Mouse (Mus musculus): ENCODE data around the gene Smarca2. TPM values are rescaled to one million over a fixed set of nuclear protein-coding genes. Genes with fewer than 3 reads are reported as not detected.

Gene Smarca2
- total and polyA plus RNA-seq, 3 experiments = 20.1 to 66.4 (median 31.4) TPM

DNA sequence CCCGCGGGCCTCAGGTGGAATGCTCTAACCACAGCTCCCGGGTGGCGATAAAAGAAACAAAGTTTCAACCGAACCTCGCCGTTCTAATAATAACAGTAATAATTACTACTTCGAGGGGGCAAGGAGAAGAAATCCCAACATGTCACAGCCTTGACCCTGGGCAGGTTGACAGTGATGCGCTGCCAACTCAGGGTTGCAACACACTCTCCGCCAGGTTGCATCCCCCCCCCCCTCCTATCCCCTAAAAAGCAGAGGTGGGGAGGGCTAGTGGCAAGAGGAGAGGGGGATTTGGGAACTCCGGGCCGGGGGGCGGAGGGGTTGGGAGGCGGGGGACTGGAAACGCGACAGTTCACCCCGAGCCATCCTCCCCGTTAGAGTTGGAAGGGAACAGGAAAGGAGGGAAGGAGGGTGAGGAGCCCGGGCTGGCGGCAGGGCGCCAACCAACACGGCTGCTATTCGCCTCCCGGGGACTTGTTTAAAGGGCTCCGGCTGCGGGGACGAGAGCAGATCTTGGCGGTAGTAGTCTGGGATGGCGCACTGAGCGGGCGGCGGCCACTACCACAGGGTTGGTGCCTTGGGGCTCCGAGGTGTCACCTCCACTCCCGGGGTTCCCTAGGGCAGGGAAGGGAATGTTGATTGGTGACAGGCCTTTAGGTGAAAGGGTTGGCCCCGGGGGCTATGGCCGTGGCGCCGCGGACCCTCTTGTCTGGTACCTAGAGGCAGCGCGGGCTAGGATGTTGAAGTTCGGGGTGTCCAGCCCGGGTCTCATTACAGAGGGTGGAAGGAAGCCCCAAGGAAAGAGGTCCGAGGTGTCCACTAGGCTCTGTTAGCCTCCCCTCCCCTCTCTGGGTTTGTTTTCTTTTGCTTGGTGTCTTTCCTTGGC lies 829 bp downstream of the Smarca2 start:
- peak; percentile 8 for DNase-seq (ENCODE audit: low spot score)
- Histone ChIP-seq H3K4me1 (ENCODE audit: insufficient read depth, low read depth, low read length) (peaks cover 25% of the 10 kb centered on the region), H3K36me3 (replicated peaks) (no peaks in the 10 kb centered on the region), H3K27me3 (ENCODE audit: insufficient read depth, low read length) (no peaks in the 10 kb centered on the region), H3K9me3 (replicated peaks) (peaks cover 28% of the 10 kb centered on the region), H3K4me3 (ENCODE audit: low read depth, low read length) (peak overlapping the region; percentile 76)
- no peak for ATAC-seq (ENCODE audit: extremely low read depth, insufficient number of reproducible peaks, low FRiP score, poor library complexity, severe bottlenecking)
- TF ChIP-seq POLR2AphosphoS5 (IDR thresholded peaks at IDR 0.05; ENCODE audit: insufficient replicate concordance, low read depth, low read length) = no peak
- no peak for TF ChIP-seq GATA2 (IDR thresholded peaks at IDR 0.05; ENCODE audit: borderline replicate concordance, low read depth, low read length)
- TF ChIP-seq CTCF (IDR thresholded peaks at IDR 0.05; ENCODE audit: low read depth, low read length) = no peak
- TF ChIP-seq TAL1 (conservative IDR thresholded peaks at IDR 0.05; ENCODE audit: low read depth, low read length) = no peak
- TF ChIP-seq GATA1 (IDR thresholded peaks at IDR 0.05; ENCODE audit: borderline replicate concordance, low read length) = no peak

DNA sequence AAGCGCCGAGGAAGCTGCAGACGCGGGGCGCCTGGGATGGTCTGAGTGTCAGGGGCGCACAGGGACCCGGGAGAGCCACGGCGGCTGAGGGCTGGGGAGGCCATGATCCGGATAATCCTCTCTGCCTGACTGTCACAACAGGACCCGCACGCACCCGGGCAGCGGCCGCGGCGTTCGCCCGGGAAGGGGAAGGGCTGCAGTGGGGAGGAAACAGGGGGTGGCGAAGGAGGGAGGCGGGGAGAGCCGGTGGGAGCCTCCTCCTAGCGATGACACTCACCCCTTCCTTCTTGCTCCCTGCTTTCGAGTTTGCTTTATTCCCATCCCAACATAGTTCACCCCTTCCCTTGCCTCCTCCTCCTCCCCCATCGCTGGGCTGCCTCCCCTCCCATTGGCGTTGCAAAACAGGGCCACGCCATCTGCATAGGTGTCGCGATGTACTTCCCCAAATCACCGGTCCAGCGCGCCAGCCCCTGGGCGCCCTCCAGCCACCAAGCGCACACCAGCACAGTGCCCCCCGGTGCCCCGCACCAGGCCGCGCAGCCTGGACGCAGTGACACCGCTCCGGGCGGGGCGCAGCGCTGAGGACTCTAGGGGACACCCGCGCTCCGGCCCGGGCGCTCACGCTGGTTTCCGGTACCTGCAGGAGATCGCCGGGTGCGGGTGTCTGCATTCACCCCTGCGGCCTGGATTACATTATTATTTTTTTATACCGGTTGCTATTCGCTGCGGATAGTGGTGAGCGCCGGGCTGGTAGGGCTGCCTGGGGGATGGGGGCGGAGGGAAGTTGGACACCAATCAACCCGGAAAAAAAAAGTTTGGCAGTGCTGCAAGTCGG lies 1.7 kb downstream of the Smarca2 start:
- TF ChIP-seq CTCF (IDR thresholded peaks at IDR 0.05; ENCODE audit: low read depth, low read length) = no peak
- peaks cover 29% of the 10 kb centered on the region for H3K4me1 ChIP-seq (ENCODE audit: insufficient read depth, low read depth, low read length)
- H3K4me3 ChIP-seq (ENCODE audit: low read depth, low read length) = peak overlapping the region; percentile 76
- DNase-seq (ENCODE audit: low spot score) = peak; percentile 40
- peak; percentile 17; the same call in 1 of the 2 replicates for ATAC-seq (ENCODE audit: extremely low read depth, insufficient number of reproducible peaks, low FRiP score, poor library complexity, severe bottlenecking)
- H3K36me3 ChIP-seq (replicated peaks) = no peaks in the 10 kb centered on the region
- H3K9me3 ChIP-seq (replicated peaks) = peaks cover 28% of the 10 kb centered on the region
- H3K27me3 ChIP-seq (ENCODE audit: insufficient read depth, low read length) = no peaks in the 10 kb centered on the region

DNA sequence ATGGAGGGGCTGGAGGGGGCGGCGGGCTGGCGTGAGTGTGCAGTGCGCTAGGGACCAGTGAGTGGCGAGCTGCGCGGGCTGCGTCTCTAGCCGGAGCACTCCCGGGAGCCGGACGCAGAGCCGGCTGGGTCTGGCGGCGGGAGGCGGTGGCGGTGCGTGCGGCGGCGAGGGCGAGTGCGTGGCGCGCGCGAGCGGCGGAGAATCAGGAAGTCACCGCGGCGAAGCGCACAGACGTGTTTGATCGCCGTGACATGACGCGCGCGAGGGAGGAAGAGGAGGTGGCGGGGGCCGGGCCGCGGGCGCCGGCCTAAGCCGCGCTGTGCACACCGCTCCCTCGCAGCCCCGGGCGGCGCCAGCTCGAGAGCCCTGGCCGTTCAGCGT lies 2.3 kb downstream of the Smarca2 start:
- ATAC-seq (ENCODE audit: extremely low read depth, insufficient number of reproducible peaks, low FRiP score, poor library complexity, severe bottlenecking) (no peak), DNase-seq (ENCODE audit: low spot score) (peak; percentile 20)
- Histone ChIP-seq H3K4me3 (ENCODE audit: low read depth, low read length) (peak overlapping the region; percentile 76), H3K4me1 (ENCODE audit: insufficient read depth, low read depth, low read length) (peaks cover 34% of the 10 kb centered on the region), H3K9me3 (replicated peaks) (peaks cover 28% of the 10 kb centered on the region), H3K36me3 (replicated peaks) (no peaks in the 10 kb centered on the region), H3K27me3 (ENCODE audit: insufficient read depth, low read length) (no peaks in the 10 kb centered on the region)
- TF ChIP-seq TAL1 (conservative IDR thresholded peaks at IDR 0.05; ENCODE audit: low read depth, low read length) = no peak
- no peak for TF ChIP-seq GATA2 (IDR thresholded peaks at IDR 0.05; ENCODE audit: borderline replicate concordance, low read depth, low read length)
- TF ChIP-seq CTCF (IDR thresholded peaks at IDR 0.05; ENCODE audit: low read depth, low read length) = no peak
- TF ChIP-seq GATA1 (IDR thresholded peaks at IDR 0.05; ENCODE audit: borderline replicate concordance, low read length) = no peak
- TF ChIP-seq POLR2AphosphoS5 (IDR thresholded peaks at IDR 0.05; ENCODE audit: insufficient replicate concordance, low read depth, low read length) = no peak

DNA sequence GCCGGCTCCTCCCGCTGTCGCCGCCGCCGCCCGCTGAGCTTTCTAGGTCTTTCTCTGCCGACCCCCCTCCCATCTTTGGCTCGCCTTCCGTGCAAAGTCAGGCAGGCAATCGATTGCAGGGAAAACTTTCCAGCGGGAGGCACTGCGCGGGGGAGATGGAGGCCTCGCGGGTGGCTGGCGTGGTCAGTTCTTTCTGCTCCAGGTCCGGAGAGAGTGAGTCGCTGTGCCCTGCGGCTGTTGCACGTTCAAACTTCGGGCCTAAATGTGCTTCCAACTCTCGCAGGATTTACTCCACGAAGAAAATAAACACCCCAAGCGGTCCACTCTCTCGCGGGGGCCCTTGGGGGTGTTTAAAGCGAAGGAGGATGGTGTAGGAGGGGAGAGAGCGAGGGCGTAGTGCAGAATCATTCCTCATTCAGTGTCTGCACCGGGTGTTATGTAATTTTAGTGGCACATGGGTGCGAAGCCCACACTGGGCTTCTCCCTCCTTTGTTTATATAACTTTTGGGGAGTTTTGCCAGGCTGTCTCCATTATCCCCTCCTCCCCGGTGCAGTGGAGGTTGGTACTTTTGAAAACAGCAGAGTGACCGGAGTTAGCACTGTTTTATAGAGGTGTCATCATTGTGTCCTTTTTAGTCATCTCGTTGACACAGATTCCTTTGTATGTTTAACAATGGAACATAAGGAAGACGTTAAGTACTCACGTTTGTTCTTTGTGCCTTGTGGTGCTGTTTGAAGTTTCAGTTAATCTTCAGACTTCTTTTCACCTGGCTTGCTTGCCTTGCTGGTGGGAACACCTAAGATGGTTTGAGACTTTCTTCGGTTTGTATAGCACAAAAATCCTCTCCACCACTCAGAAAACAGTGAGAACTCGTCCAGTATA lies 2.9 kb downstream of the Smarca2 start:
- H3K4me1 ChIP-seq (ENCODE audit: insufficient read depth, low read depth, low read length) = peaks cover 39% of the 10 kb centered on the region
- peaks cover 28% of the 10 kb centered on the region for H3K9me3 ChIP-seq (replicated peaks)
- DNase-seq (ENCODE audit: low spot score) = no peak

DNA sequence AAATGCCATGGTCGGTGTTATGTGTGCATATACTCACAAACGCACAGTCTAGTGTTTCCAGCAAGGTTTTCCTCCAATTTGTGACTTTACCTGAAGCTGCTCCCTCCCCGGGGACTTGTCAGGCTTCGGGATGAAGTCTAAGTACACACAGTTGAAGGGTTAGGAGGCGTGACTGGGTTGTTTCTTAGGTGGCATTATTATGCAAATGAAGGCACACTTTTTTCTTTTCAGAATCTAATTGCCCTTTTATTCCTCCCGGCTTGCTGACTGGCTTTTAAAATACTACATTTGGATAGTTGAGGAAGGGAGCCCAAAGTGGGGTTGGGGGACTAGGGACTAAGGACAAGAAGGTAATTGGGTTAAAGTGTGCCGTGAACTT lies 3.6 kb downstream of the Smarca2 start:
- H3K4me3 ChIP-seq (ENCODE audit: low read depth, low read length) = peak overlapping the region; percentile 6; the same call in 1 of the 2 replicates
- DNase-seq (ENCODE audit: low spot score) (no peak), ATAC-seq (ENCODE audit: extremely low read depth, insufficient number of reproducible peaks, low FRiP score, poor library complexity, severe bottlenecking) (no peak)
- H3K9me3 ChIP-seq (replicated peaks) = peaks cover 28% of the 10 kb centered on the region
- H3K36me3 ChIP-seq (replicated peaks) = no peaks in the 10 kb centered on the region
- peaks cover 46% of the 10 kb centered on the region for H3K4me1 ChIP-seq (ENCODE audit: insufficient read depth, low read depth, low read length)
- H3K27me3 ChIP-seq (ENCODE audit: insufficient read depth, low read length) = no peaks in the 10 kb centered on the region
- TF ChIP-seq POLR2AphosphoS5 (IDR thresholded peaks at IDR 0.05; ENCODE audit: insufficient replicate concordance, low read depth, low read length) (no peak), TAL1 (conservative IDR thresholded peaks at IDR 0.05; ENCODE audit: low read depth, low read length) (no peak), GATA2 (IDR thresholded peaks at IDR 0.05; ENCODE audit: borderline replicate concordance, low read depth, low read length) (no peak), GATA1 (IDR thresholded peaks at IDR 0.05; ENCODE audit: borderline replicate concordance, low read length) (no peak), CTCF (IDR thresholded peaks at IDR 0.05; ENCODE audit: low read depth, low read length) (no peak)

More for the DNA sequence above, 2.9 kb downstream of the Smarca2 start:
- ATAC-seq (ENCODE audit: extremely low read depth, insufficient number of reproducible peaks, low FRiP score, poor library complexity, severe bottlenecking) = no peak
- no peaks in the 10 kb centered on the region for H3K27me3 ChIP-seq (ENCODE audit: insufficient read depth, low read length)
- H3K36me3 ChIP-seq (replicated peaks) = no peaks in the 10 kb centered on the region
- TF ChIP-seq GATA1 (IDR thresholded peaks at IDR 0.05; ENCODE audit: borderline replicate concordance, low read length) (no peak), GATA2 (IDR thresholded peaks at IDR 0.05; ENCODE audit: borderline replicate concordance, low read depth, low read length) (no peak)
- peak overlapping the region; percentile 76 for H3K4me3 ChIP-seq (ENCODE audit: low read depth, low read length)

DNA sequence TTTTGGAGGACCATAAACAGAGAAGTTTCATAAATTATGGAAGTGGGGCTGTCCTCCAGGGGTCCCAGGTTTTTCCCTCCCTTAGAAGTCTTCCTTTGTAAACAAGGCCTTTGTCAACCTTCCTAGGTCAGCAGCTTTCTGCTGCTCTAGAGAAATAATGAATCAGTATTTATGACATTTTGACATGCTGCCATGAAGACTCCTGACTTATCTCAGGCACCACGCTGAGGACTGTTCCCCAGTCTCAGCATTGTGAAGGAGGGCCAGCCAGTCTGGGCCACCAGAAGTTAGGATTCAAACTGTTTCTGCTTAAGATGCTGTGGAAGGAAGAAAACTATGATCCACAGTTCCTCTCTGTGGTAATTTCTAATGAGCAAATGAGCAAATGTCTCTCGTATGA lies 4.8 kb downstream of the Smarca2 start:
- TF ChIP-seq GATA1 (IDR thresholded peaks at IDR 0.05; ENCODE audit: borderline replicate concordance, low read length) = no peak
- DNase-seq (ENCODE audit: low spot score) (no peak), ATAC-seq (ENCODE audit: extremely low read depth, insufficient number of reproducible peaks, low FRiP score, poor library complexity, severe bottlenecking) (no peak)
- Histone ChIP-seq H3K36me3 (replicated peaks) (peaks cover under 1% of the 10 kb centered on the region), H3K27me3 (ENCODE audit: insufficient read depth, low read length) (no peaks in the 10 kb centered on the region), H3K9me3 (replicated peaks) (peaks cover 25% of the 10 kb centered on the region), H3K4me1 (ENCODE audit: insufficient read depth, low read depth, low read length) (peaks cover 46% of the 10 kb centered on the region), H3K4me3 (ENCODE audit: low read depth, low read length) (no peak overlapping the region)

Data from G1E (cell line).